Mouse (Mus musculus) G1E (cell line): ENCODE measurements around the gene Ipcef1. TPM values are rescaled to one million over a fixed set of nuclear protein-coding genes. Genes with fewer than 3 reads are reported as not detected.
"Not testable (repeated sequence)": the region's sequence is repeated elsewhere in the genome, so short reads cannot be mapped to it uniquely, and the experiment has no call there.

Source experiments
- ATAC-seq: 2 replicates; pipeline ENCODE4 v1.8.0; 2016; ENCODE audit warnings: mild to moderate bottlenecking; ENCODE audit not compliant: insufficient number of reproducible peaks, poor library complexity, low FRiP score, severe bottlenecking; ENCODE audit errors: extremely low read depth
- DNase-seq: peaks from one replicate; pipeline ENCODE4 v3.0.0; 2012; ENCODE audit warnings: low spot score
- H3K27me3 ChIP-seq: 2 replicates; pipeline ENCODE4 v1.6.1; 2012; ENCODE audit warnings: mild to moderate bottlenecking, low read length, inconsistent platforms; ENCODE audit not compliant: insufficient read depth
- H3K36me3 ChIP-seq: replicated peaks from 2 replicates; pipeline ENCODE3; 2012; ENCODE audit warnings: mild to moderate bottlenecking, inconsistent platforms
- H3K4me1 ChIP-seq: 2 replicates; pipeline ENCODE4 v1.6.1; 2012; ENCODE audit warnings: low read depth, low read length, inconsistent platforms, mixed read lengths; ENCODE audit not compliant: insufficient read depth
- H3K4me3 ChIP-seq: 2 replicates; pipeline ENCODE4 v1.5.1; 2012; ENCODE audit warnings: low read depth, mild to moderate bottlenecking, inconsistent platforms, low read length, moderate library complexity, mixed read lengths
- H3K9me3 ChIP-seq: replicated peaks from 2 replicates; pipeline ENCODE4 v1.6.1; 2012; ENCODE audit warnings: inconsistent platforms
- CTCF ChIP-seq: IDR thresholded peaks from 2 replicates; pipeline ENCODE4 v1.5.1; 2012; ENCODE audit warnings: low read depth, low read length, inconsistent platforms, mixed read lengths
- GATA1 ChIP-seq: IDR thresholded peaks from 2 replicates; pipeline ENCODE4 v1.6.1; 2012; ENCODE audit warnings: borderline replicate concordance, low read length, inconsistent platforms, mixed read lengths
- GATA2 ChIP-seq: IDR thresholded peaks from 2 replicates; pipeline ENCODE4 v1.6.1; 2012; ENCODE audit warnings: low read depth, low read length, inconsistent platforms, borderline replicate concordance
- POLR2AphosphoS5 ChIP-seq: IDR thresholded peaks from 2 replicates; pipeline ENCODE4 v1.6.1; 2012; ENCODE audit warnings: low read depth, low read length, inconsistent platforms; ENCODE audit not compliant: insufficient replicate concordance
- TAL1 ChIP-seq: conservative IDR thresholded peaks from 2 replicates; pipeline ENCODE4 v1.6.1; 2012; ENCODE audit warnings: low read depth, low read length, inconsistent platforms, mixed read lengths
- polyA plus RNA-seq: library from polyadenylated mRNA; stranded (reverse); fragments of >175 nt; gene quantifications from 2 replicates; pipeline ENCODE4 v1.2.3, GENCODE M21; 2012
- total RNA-seq, 2 experiments: library from RNA; stranded (forward) in 1 of 2; stranded (reverse) in 1 of 2; fragments of 200-1000 nt in 1 of 2; fragments of >200 nt in 1 of 2; fragmentation: Nextera tagmentation in 1 of 2; gene quantifications; 2 replicates each; pipeline ENCODE4 v1.2.3; 2014 to 2017

The Ipcef1 gene
- total and polyA plus RNA-seq, 3 experiments = 0.11 TPM; not detected in 2

GRCm38 (mm10) chr10:7015199-7015598 lies 37.1 kb downstream of the Ipcef1 start:
- H3K4me3 ChIP-seq = no peak overlapping the region
- no peak for ATAC-seq
- no peak for TF ChIP-seq CTCF
- no peak for TF ChIP-seq GATA1
- TF ChIP-seq TAL1 = no peak
- TF ChIP-seq GATA2 = no peak
- no peak for TF ChIP-seq POLR2AphosphoS5

GRCm38 (mm10) chr10:7010543-7010942 lies 41.7 kb downstream of the Ipcef1 start:
- no peak for TF ChIP-seq GATA1
- no peak for TF ChIP-seq CTCF
- no peak for TF ChIP-seq TAL1
- no peak for TF ChIP-seq GATA2
- no peak for TF ChIP-seq POLR2AphosphoS5
- DNase-seq (no peak), ATAC-seq (no peak)
- no peaks in the 10 kb centered on the region for H3K9me3 ChIP-seq
- H3K27me3 ChIP-seq = no peaks in the 10 kb centered on the region
- H3K4me3 ChIP-seq = no peak overlapping the region
- no peaks in the 10 kb centered on the region for H3K4me1 ChIP-seq
- no peaks in the 10 kb centered on the region for H3K36me3 ChIP-seq

More at GRCm38 (mm10) chr10:7015199-7015598, 37.1 kb downstream of the Ipcef1 start:
- Histone ChIP-seq H3K27me3 (no peaks in the 10 kb centered on the region), H3K36me3 (no peaks in the 10 kb centered on the region), H3K9me3 (no peaks in the 10 kb centered on the region), H3K4me1 (no peaks in the 10 kb centered on the region)
- no peak for DNase-seq

GRCm38 (mm10) chr10:7004980-7005538 lies 47.2 kb downstream of the Ipcef1 start:
- Histone ChIP-seq H3K4me3 (no peak overlapping the region), H3K27me3 (no peaks in the 10 kb centered on the region), H3K36me3 (no peaks in the 10 kb centered on the region), H3K4me1 (no peaks in the 10 kb centered on the region), H3K9me3 (no peaks in the 10 kb centered on the region)
- DNase-seq = no peak
- TF ChIP-seq GATA2 (no peak), CTCF (no peak), POLR2AphosphoS5 (no peak), GATA1 (no peak), TAL1 (no peak)
- ATAC-seq = no peak

- not testable (repeated sequence) for H3K36me3 ChIP-seq, H3K4me3 ChIP-seq, H3K27me3 ChIP-seq, ATAC-seq, DNase-seq, H3K9me3 ChIP-seq, H3K4me1 ChIP-seq
Observed at GRCm38 (mm10) chr10:7003898-7004297, 48.4 kb downstream of the Ipcef1 start.

- Histone ChIP-seq H3K4me3 (no peak overlapping the region), H3K36me3 (no peaks in the 10 kb centered on the region), H3K27me3 (no peaks in the 10 kb centered on the region), H3K9me3 (no peaks in the 10 kb centered on the region), H3K4me1 (no peaks in the 10 kb centered on the region)
- no peak for DNase-seq
- ATAC-seq = no peak
- TF ChIP-seq GATA1 (no peak), GATA2 (no peak), CTCF (no peak), TAL1 (no peak), POLR2AphosphoS5 (no peak)
Observed at GRCm38 (mm10) chr10:6999355-6999754, 52.9 kb downstream of the Ipcef1 start.

- Histone ChIP-seq H3K4me3 (no peak overlapping the region), H3K36me3 (no peaks in the 10 kb centered on the region), H3K27me3 (no peaks in the 10 kb centered on the region), H3K4me1 (no peaks in the 10 kb centered on the region), H3K9me3 (no peaks in the 10 kb centered on the region)
- DNase-seq (no peak), ATAC-seq (no peak)
- no peak for TF ChIP-seq TAL1
- no peak for TF ChIP-seq CTCF
- no peak for TF ChIP-seq POLR2AphosphoS5
- TF ChIP-seq GATA2 = no peak
- no peak for TF ChIP-seq GATA1
Observed at GRCm38 (mm10) chr10:6998576-6999250, 53.6 kb downstream of the Ipcef1 start.
